Mouse (Mus musculus): ENCODE measurements around the gene Tceal7. TPM values are rescaled to one million over a fixed set of nuclear protein-coding genes. Genes with fewer than 3 reads are reported as not detected.
A peak's percentile ranks its signal among the peaks of the same experiment; 100 is the strongest.
"Not testable (repeated sequence)": the region's sequence is repeated elsewhere in the genome, so short reads cannot be mapped to it uniquely, and the experiment has no call there.

The Tceal7 gene
- total RNA-seq (2017) = not detected in 2 replicates

GRCm38 (mm10) chrX:136214729-136215677, at the start of gene Tceal7, which contains the start of gene Bex1:
TSS of gene Tceal7 (plus strand) at chrX:136214779.
TSS of gene Bex1 (minus strand) at chrX:136215513.
- ATAC-seq (ENCODE audit: extremely low read depth, insufficient number of reproducible peaks, low FRiP score, poor library complexity, severe bottlenecking) = not testable (repeated sequence)

- no peak for ATAC-seq (ENCODE audit: extremely low read depth, insufficient number of reproducible peaks, low FRiP score, poor library complexity, severe bottlenecking)
These were observed 44.0 kb upstream of the Tceal7 start for GRCm38 (mm10) chrX:136170625-136171024.

GRCm38 (mm10) chrX:136171189-136172117, 43.1 kb upstream of the Tceal7 start:
- no peak for ATAC-seq (ENCODE audit: extremely low read depth, insufficient number of reproducible peaks, low FRiP score, poor library complexity, severe bottlenecking)

GRCm38 (mm10) chrX:136172118-136172551, 42.4 kb upstream of the Tceal7 start, which contains the start of gene Tceal8:
TSS of gene Tceal8 (minus strand) at chrX:136172342.
- 0 out of 2 replicates have a peak, but pooled peaks have one; percentile 13 for ATAC-seq (ENCODE audit: extremely low read depth, insufficient number of reproducible peaks, low FRiP score, poor library complexity, severe bottlenecking)

- no peak for ATAC-seq (ENCODE audit: extremely low read depth, insufficient number of reproducible peaks, low FRiP score, poor library complexity, severe bottlenecking)
These were observed 41.8 kb upstream of the Tceal7 start for GRCm38 (mm10) chrX:136172786-136173185.

- no peak for ATAC-seq (ENCODE audit: extremely low read depth, insufficient number of reproducible peaks, low FRiP score, poor library complexity, severe bottlenecking)
These were observed 33.6 kb upstream of the Tceal7 start for GRCm38 (mm10) chrX:136180897-136181553.

- ATAC-seq (ENCODE audit: extremely low read depth, insufficient number of reproducible peaks, low FRiP score, poor library complexity, severe bottlenecking) = no peak
These were observed 31.5 kb upstream of the Tceal7 start for GRCm38 (mm10) chrX:136183107-136183506.

- no peak for ATAC-seq (ENCODE audit: extremely low read depth, insufficient number of reproducible peaks, low FRiP score, poor library complexity, severe bottlenecking)
These were observed 19.2 kb upstream of the Tceal7 start for GRCm38 (mm10) chrX:136195193-136195944.

GRCm38 (mm10) chrX:136196873-136197272, 17.7 kb upstream of the Tceal7 start:
- no peak for ATAC-seq (ENCODE audit: extremely low read depth, insufficient number of reproducible peaks, low FRiP score, poor library complexity, severe bottlenecking)

- no peak for ATAC-seq (ENCODE audit: extremely low read depth, insufficient number of reproducible peaks, low FRiP score, poor library complexity, severe bottlenecking)
These were observed 11.3 kb upstream of the Tceal7 start for GRCm38 (mm10) chrX:136203257-136203656.

- ATAC-seq (ENCODE audit: extremely low read depth, insufficient number of reproducible peaks, low FRiP score, poor library complexity, severe bottlenecking) = no peak
These were observed 10.9 kb upstream of the Tceal7 start, which contains the start of gene Tceal5 for GRCm38 (mm10) chrX:136203664-136204066. TSS of gene Tceal5 (minus strand) at chrX:136203876.

- ATAC-seq (ENCODE audit: extremely low read depth, insufficient number of reproducible peaks, low FRiP score, poor library complexity, severe bottlenecking) = no peak
These were observed 10.2 kb upstream of the Tceal7 start for GRCm38 (mm10) chrX:136204406-136204805.

GRCm38 (mm10) chrX:136213396-136213795, 1.2 kb upstream of the Tceal7 start:
- no peak for ATAC-seq (ENCODE audit: extremely low read depth, insufficient number of reproducible peaks, low FRiP score, poor library complexity, severe bottlenecking)

GRCm38 (mm10) chrX:136216303-136216702, 1.7 kb downstream of the Tceal7 start:
- ATAC-seq (ENCODE audit: extremely low read depth, insufficient number of reproducible peaks, low FRiP score, poor library complexity, severe bottlenecking) = no peak

GRCm38 (mm10) chrX:136223714-136224113, 9.1 kb downstream of the Tceal7 start:
- ATAC-seq (ENCODE audit: extremely low read depth, insufficient number of reproducible peaks, low FRiP score, poor library complexity, severe bottlenecking) = no peak

- ATAC-seq (ENCODE audit: extremely low read depth, insufficient number of reproducible peaks, low FRiP score, poor library complexity, severe bottlenecking) = no peak
These were observed 13.2 kb downstream of the Tceal7 start for GRCm38 (mm10) chrX:136227768-136228167.

GRCm38 (mm10) chrX:136238118-136238517, 23.5 kb downstream of the Tceal7 start:
- no peak for ATAC-seq (ENCODE audit: extremely low read depth, insufficient number of reproducible peaks, low FRiP score, poor library complexity, severe bottlenecking)

GRCm38 (mm10) chrX:136243181-136243580, 28.6 kb downstream of the Tceal7 start:
- ATAC-seq (ENCODE audit: extremely low read depth, insufficient number of reproducible peaks, low FRiP score, poor library complexity, severe bottlenecking) = no peak
